Mouse (Mus musculus) cerebellum, postnatal 25 days (tissue): Measurements from ENCODE around the gene Gm5941.
"Not testable (repeated sequence)": the region's sequence is repeated elsewhere in the genome, so short reads cannot be mapped to it uniquely, and the experiment has no call there.

Source experiments
- DNase-seq, 2 experiments: peaks; one replicate each; pipeline ENCODE4 v3.0.0; 2021; ENCODE audit warnings: mixed read lengths in 2 of 2

Gm5941 gene

DNA sequence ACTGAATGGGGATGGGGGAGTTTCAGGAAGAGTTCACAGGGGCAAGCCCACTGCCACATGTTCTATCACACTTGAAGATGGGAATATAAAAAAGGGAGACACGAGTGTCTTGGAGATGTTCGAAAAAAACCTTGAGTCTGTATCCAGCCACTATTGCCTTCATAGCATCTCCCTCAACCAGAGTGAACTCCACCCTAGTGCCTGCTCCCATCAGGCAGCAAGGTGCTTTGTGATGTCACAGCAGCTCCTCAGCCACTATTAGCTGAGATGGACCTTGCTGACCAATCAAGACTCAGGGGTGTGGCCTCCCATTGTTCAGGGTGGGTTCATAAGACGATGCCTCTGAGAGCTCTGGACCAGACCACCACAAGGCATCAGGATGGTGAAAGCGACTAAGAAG is at the start of gene Gm5941:
Gm5941 (plus strand) TSS at position 301 of the 400 bp plus-strand sequence.
- DNase-seq = not testable (repeated sequence)

GRCm38 (mm10) chrX:92460496-92460895 is 29.3 kb upstream of the Gm5941 start:
- no peak for DNase-seq

DNA sequence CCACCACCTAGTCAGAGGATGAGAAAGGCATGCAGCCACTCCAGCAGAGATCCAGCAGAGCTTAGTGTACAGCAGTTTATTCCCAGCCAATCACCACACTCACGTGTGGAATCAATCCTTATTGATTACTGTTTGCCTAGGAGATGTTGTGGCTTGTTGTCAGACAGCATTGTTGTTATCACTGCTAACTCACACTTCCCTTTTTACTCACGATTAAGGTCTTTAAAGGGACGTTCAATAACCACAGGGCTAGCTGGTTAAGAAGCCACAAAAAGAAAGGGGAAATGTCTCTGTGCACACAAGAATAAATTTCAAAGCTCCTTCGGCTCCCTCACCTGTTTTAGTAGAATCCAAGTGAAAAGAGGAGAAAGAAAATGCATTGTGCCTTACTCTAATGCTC is 25.0 kb upstream of the Gm5941 start:
- DNase-seq = no peak

- no peak for DNase-seq
Observed at GRCm38 (mm10) chrX:92498254-92498653, 8.5 kb downstream of the Gm5941 start.

GRCm38 (mm10) chrX:92527826-92528225 is 38.1 kb downstream of the Gm5941 start:
- DNase-seq = no peak
